Mouse (Mus musculus) hindbrain, embryonic 14.5 days (tissue): ENCODE data around the gene Ctsk. TPM values are rescaled to one million over a fixed set of nuclear protein-coding genes. Genes with fewer than 3 reads are reported as not detected.
"Not testable (repeated sequence)": the region's sequence is repeated elsewhere in the genome, so short reads cannot be mapped to it uniquely, and the experiment has no call there.

Experiments used
- ATAC-seq: fragments of 200-750 bp; cut with Nextera tagmentation; 2 replicates; pipeline ENCODE4 v1.8.0; 2017; ENCODE audit warnings: moderate number of reproducible peaks, mild to moderate bottlenecking, moderate TSS enrichment, moderate library complexity; ENCODE audit not compliant: low FRiP score
- DNase-seq: peaks from one replicate; pipeline ENCODE4 v3.0.0-alpha.2; 2015; ENCODE audit warnings: low spot score
- H3K27ac ChIP-seq: fragments of 300-500 bp; sonication (generic); 2 replicates; pipeline ENCODE4 v1.5.1; 2014; ENCODE audit warnings: mild to moderate bottlenecking, moderate library complexity
- H3K27me3 ChIP-seq: fragments of 300-500 bp; sonication (generic); 2 replicates; pipeline ENCODE4 v1.6.1; 2014; ENCODE audit warnings: mild to moderate bottlenecking, low read length, mixed read lengths; ENCODE audit not compliant: control insufficient read depth, insufficient read depth
- H3K36me3 ChIP-seq: fragments of 300-500 bp; sonication (generic); replicated peaks from 2 replicates; pipeline ENCODE4 v1.6.1; 2014; ENCODE audit not compliant: control insufficient read depth, insufficient read depth
- H3K4me1 ChIP-seq: fragments of 300-500 bp; sonication (generic); replicated peaks from 2 replicates; pipeline ENCODE4 v1.6.1; 2014; ENCODE audit warnings: antibody characterized with exemption, low read length, mixed read lengths; ENCODE audit not compliant: control insufficient read depth, insufficient read depth
- H3K4me2 ChIP-seq: fragments of 300-500 bp; sonication (generic); replicated peaks from 2 replicates; pipeline ENCODE4 v1.6.1; 2014; ENCODE audit warnings: mild to moderate bottlenecking, moderate library complexity
- H3K4me3 ChIP-seq: fragments of 300-500 bp; sonication (generic); replicated peaks from 2 replicates; pipeline ENCODE4 v1.5.1; 2014; ENCODE audit warnings: mild to moderate bottlenecking, low read length
- H3K9ac ChIP-seq: fragments of 300-500 bp; sonication (generic); 2 replicates; pipeline ENCODE4 v1.6.1; 2014
- H3K9me3 ChIP-seq: fragments of 300-500 bp; sonication (generic); 2 replicates; pipeline ENCODE4 v1.6.1; 2016; ENCODE audit warnings: low read length; ENCODE audit not compliant: control insufficient read depth
- WGBS: fragments of 180-500 bp; shearing (Covaris S2); extraction: QIAGEN DNeasy Blood & Tissue Kit; methylation state at CpG from one replicate; pipeline ENCODE4 v1.1.7; 2014; 5-methylcytosine and 5-hydroxymethylcytosine counted together
- polyA plus RNA-seq: library from polyadenylated mRNA; unstranded; fragments of >200 nt; fragmentation: Nextera tagmentation; extraction: Ambion mirVana; gene quantifications from 2 replicates; pipeline ENCODE4 v1.2.1, GENCODE M21; 2014

Gene Ctsk
- polyA plus RNA-seq, 1 experiment from 2014 or later: 11.5 TPM

DNA sequence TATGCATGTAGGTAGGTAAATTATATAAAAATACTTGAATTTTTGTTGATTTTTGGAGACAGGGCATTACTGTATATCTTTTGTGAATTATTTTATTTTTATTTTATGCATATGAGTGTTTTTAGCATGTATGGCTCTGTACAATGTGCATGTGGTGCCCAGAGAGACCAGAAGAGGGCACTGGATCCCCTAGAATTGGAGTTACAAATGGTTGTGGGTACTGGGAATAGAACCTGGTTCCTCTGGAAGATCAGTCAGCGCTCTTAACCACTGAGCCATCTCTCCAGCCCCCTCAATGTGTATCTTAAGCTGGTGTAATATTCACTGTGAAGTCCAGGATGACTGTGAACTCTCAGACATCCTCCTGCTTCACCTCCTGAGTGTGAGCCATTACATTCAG is 35.9 kb downstream of the Ctsk start:
- no peak for ATAC-seq
- WGBS: 87% methylated on average over 1 of the region's 1 CpGs
- H3K9ac ChIP-seq: no peak overlapping the region

DNA sequence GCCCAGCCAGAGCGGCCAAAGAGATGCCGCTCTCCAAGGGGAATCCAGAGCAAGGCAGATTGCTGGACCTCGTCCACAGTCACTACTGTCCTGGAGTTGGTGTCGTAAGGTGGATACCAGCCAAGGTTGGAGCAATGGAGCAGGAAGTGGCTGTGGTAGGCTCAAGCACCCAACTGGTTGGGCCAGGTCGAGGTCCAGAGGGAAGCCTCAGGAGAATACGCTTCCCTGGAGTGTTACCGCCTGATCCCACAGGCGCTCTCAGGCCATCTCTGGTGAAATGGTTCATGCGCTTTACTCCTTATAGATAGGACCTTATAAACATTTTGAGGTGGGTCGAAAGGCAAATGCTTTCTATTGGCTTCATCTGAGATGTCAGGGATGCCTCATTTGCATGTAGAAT is 39.9 kb downstream of the Ctsk start:
- H3K9ac ChIP-seq: no peak overlapping the region
- ATAC-seq: no peak
- no peak overlapping the region for H3K4me3 ChIP-seq
- 92% methylated on average over 10 of the region's 10 CpGs for WGBS
- H3K27ac ChIP-seq: no peak overlapping the region
- H3K36me3 ChIP-seq: no peaks in the 10 kb centered on the region
- H3K4me1 ChIP-seq: no peaks in the 10 kb centered on the region
- DNase-seq: no peak
- no peaks in the 10 kb centered on the region for H3K27me3 ChIP-seq
- no peaks in the 10 kb centered on the region for H3K9me3 ChIP-seq
- H3K4me2 ChIP-seq: no peak overlapping the region

More for the DNA sequence above, 35.9 kb downstream of the Ctsk start:
- Histone ChIP-seq H3K4me2 (no peak overlapping the region), H3K4me3 (no peak overlapping the region), H3K27ac (no peak overlapping the region), H3K27me3 (no peaks in the 10 kb centered on the region), H3K36me3 (no peaks in the 10 kb centered on the region), H3K9me3 (no peaks in the 10 kb centered on the region), H3K4me1 (no peaks in the 10 kb centered on the region)
- no peak for DNase-seq

DNA sequence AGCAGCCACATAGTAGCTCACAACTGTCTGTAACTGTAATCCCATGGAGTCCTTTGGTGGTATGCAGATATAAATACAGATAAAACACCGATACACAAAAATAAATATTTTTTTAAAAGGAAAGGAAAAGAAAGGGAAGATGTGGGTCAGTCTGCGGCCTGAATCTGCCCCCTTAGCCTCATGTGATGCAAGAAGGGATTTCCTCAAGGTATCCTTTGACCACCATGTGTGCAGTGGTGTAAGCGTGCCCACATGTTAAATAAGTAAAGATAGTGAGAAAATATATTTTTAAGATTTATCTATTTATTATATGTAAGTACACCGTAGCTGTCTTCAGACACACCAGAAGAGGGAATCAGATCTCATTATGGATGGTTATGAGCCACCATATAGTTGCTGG is 40.8 kb downstream of the Ctsk start:
- Histone ChIP-seq H3K36me3 (no peaks in the 10 kb centered on the region), H3K9me3 (no peaks in the 10 kb centered on the region), H3K27ac (no peak overlapping the region), H3K4me3 (no peak overlapping the region), H3K4me2 (no peak overlapping the region), H3K27me3 (no peaks in the 10 kb centered on the region), H3K4me1 (no peaks in the 10 kb centered on the region), H3K9ac (no peak overlapping the region)
- 96% methylated on average over 4 of the region's 4 CpGs for WGBS
- DNase-seq: no peak
- ATAC-seq: no peak

DNA sequence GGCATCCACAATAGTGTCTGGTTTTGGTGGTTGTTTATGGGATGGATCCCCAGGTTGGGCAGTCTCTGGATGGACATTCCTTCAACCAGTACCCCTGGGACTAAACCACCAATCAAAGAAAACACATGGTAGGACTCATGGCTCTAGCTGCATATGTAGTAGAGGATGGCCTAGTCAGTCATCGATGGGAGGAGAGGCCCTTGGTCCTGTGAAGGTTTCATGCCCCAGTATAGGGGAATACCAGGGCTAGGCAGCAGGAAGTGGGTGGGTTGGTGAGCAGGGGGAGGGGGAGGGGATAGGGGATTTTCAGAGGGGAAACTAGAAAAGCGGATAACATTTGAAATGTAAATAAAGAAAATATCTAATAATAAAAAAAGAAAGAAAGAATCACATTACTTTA is 42.1 kb downstream of the Ctsk start:
- H3K9ac ChIP-seq, H3K36me3 ChIP-seq, H3K4me2 ChIP-seq, H3K4me3 ChIP-seq, H3K27me3 ChIP-seq, ATAC-seq, DNase-seq, H3K9me3 ChIP-seq, H3K4me1 ChIP-seq, H3K27ac ChIP-seq: not testable (repeated sequence)
- 76% methylated on average over 2 of the region's 2 CpGs for WGBS

DNA sequence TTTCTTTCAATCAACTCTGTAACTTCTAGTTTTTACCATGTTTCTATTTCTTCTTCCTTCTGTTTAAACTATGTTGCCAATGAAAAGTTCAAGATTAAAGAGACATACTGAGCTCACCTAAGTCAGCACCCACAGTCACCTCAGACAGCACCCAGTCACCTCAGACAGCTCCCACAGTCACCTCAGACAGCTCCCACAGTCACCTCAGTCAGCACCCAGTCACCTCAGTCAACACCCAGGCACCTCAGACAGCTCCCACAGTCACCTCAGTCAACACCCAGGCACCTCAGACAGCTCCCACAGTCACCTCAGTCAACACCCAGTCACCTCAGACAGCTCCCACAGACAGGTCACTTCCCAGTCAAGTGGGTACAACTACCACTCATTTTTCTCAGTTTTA is 43.1 kb downstream of the Ctsk start:
- Histone ChIP-seq H3K27me3 (no peaks in the 10 kb centered on the region), H3K9ac (no peak overlapping the region), H3K36me3 (no peaks in the 10 kb centered on the region), H3K4me1 (no peaks in the 10 kb centered on the region), H3K27ac (no peak overlapping the region), H3K4me2 (no peak overlapping the region), H3K4me3 (no peak overlapping the region), H3K9me3 (no peaks in the 10 kb centered on the region)
- DNase-seq: no peak
- ATAC-seq: no peak

DNA sequence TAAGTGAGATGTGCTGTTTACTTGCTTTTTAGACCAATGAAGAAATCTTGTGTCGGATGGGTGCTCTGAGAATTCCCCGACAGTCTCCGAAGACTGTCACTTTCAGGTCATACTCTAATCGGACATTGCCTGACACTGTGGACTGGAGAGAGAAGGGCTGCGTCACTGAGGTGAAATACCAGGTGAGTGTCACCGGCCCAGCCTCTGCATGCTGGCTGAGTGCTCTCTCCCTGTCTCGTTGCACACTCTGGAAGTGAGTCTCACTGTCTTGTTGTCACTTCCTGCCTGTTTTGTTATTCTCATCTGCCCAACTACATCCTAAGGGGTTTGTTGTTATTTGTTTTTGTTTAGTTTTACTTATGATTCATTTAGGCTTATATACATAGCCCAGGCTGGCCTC is 43.9 kb downstream of the Ctsk start:
- DNase-seq (no peak), ATAC-seq (no peak)
- WGBS: 81% methylated on average over 7 of the region's 7 CpGs
- no peak overlapping the region for H3K27ac ChIP-seq
- no peaks in the 10 kb centered on the region for H3K9me3 ChIP-seq
- H3K36me3 ChIP-seq: no peaks in the 10 kb centered on the region
- no peak overlapping the region for H3K9ac ChIP-seq
- no peak overlapping the region for H3K4me3 ChIP-seq
- no peaks in the 10 kb centered on the region for H3K27me3 ChIP-seq
- no peak overlapping the region for H3K4me2 ChIP-seq
- no peaks in the 10 kb centered on the region for H3K4me1 ChIP-seq

DNA sequence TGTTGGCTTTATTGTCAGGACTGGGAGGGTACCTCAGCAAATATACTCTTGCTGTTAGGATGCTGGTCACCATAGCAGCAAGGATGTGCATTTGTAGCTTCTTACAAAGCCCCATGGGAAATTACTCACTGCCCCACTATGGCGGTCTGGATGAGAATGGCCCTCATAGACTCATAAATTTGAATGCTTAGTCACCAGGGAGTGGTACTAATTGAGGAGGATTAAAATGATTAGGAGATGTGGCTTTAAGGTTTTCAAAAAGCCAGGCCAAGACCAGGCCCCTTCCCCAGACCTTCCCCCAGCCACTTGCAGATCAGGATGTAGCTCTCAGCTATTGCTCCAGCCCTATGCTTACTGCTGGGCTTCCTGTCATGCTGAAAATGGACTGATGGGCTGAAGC is 51.1 kb downstream of the Ctsk start:
- no peak overlapping the region for H3K4me3 ChIP-seq
- DNase-seq: no peak
- no peaks in the 10 kb centered on the region for H3K4me1 ChIP-seq
- H3K27ac ChIP-seq: no peak overlapping the region
- no peaks in the 10 kb centered on the region for H3K36me3 ChIP-seq
- H3K9me3 ChIP-seq: no peaks in the 10 kb centered on the region
- ATAC-seq: no peak
- H3K4me2 ChIP-seq: no peak overlapping the region
- WGBS: 44% methylated on average over 1 of the region's 1 CpGs
- H3K27me3 ChIP-seq: no peaks in the 10 kb centered on the region
- no peak overlapping the region for H3K9ac ChIP-seq

DNA sequence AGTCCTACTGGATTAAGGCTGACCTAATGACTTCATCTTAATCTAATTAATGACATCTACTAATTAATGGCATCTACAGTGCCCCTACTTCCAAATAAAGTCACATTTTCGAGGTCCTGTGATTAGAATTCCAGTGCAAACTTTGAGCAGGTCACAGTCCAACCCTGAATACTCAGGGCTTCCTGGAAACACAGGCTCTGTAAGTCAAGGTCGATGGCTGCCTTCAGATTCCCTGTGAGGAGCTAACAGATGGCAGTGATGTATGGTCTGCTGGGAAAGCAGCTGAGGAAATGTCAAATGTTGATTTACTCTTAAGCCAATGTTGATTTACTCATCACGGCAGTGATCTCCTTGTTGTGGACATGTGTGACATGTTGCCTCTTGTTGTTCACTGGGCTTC is 54.9 kb downstream of the Ctsk start:
- Histone ChIP-seq H3K4me3 (no peak overlapping the region), H3K9me3 (no peaks in the 10 kb centered on the region), H3K9ac (no peak overlapping the region), H3K27ac (no peak overlapping the region), H3K4me2 (no peak overlapping the region), H3K27me3 (no peaks in the 10 kb centered on the region), H3K4me1 (no peaks in the 10 kb centered on the region), H3K36me3 (no peaks in the 10 kb centered on the region)
- no peak for DNase-seq
- ATAC-seq: no peak
- 71% methylated on average over 3 of the region's 3 CpGs for whole genome bisulfite sequencing

Other genes with a start within 250 kb of the Ctsk start
- gene Bnipl, start 248.1 kb upstream of the Ctsk start, polyA plus RNA-seq: 0.27 TPM in 1 of 2 replicates, not detected in the other
- 37.8 and 38.9 TPM in 2 replicates for gene Mindy1, start 217.9 kb upstream of the Ctsk start, polyA plus RNA-seq
- 63.8 and 66.0 TPM in 2 replicates for gene Prune1, start 217.2 kb upstream of the Ctsk start, polyA plus RNA-seq
- gene Anxa9, start 192.1 kb upstream of the Ctsk start, polyA plus RNA-seq: 0.24 and 0.52 TPM in 2 replicates
- 81.8 and 88.3 TPM in 2 replicates for gene Cers2, start 184.5 kb upstream of the Ctsk start, polyA plus RNA-seq
- gene Setdb1, start 142.1 kb upstream of the Ctsk start, polyA plus RNA-seq: 47.6 and 54.2 TPM in 2 replicates
- gene 4930558C23Rik, start 96.4 kb upstream of the Ctsk start, polyA plus RNA-seq: not detected in 2 replicates
- gene Arnt, start 64.9 kb upstream of the Ctsk start, polyA plus RNA-seq: 12.3 and 13.3 TPM in 2 replicates
- 16.3 and 17.7 TPM in 2 replicates for gene Ctss, start 27.5 kb downstream of the Ctsk start, polyA plus RNA-seq
- gene Hormad1, start 60.4 kb downstream of the Ctsk start, polyA plus RNA-seq: not detected in 2 replicates
- gene Golph3l, start 89.7 kb downstream of the Ctsk start, polyA plus RNA-seq: 30.9 and 34.6 TPM in 2 replicates
- gene Ensa, start 125.7 kb downstream of the Ctsk start, polyA plus RNA-seq: 95.1 and 102 TPM in 2 replicates
- 60.3 and 72.3 TPM in 2 replicates for gene Mcl1, start 159.5 kb downstream of the Ctsk start, polyA plus RNA-seq
- gene Adamtsl4, start 188.7 kb downstream of the Ctsk start, polyA plus RNA-seq: 0.35 and 1.3 TPM in 2 replicates
- 11.1 and 12.5 TPM in 2 replicates for gene Ecm1, start 240.3 kb downstream of the Ctsk start, polyA plus RNA-seq